Mouse (Mus musculus): ENCODE measurements around the gene Rrp9.

- no peak for TF ChIP-seq EP300 (IDR thresholded peaks at IDR 0.05; ENCODE audit: low read length)
- TF ChIP-seq ETS1 (conservative IDR thresholded peaks at IDR 0.05; ENCODE audit: low read depth, low read length): no peak
- no peak for TF ChIP-seq SIN3A (IDR thresholded peaks at IDR 0.05; ENCODE audit: low read length)
- TF ChIP-seq ZKSCAN1 (IDR thresholded peaks at IDR 0.05; ENCODE audit: borderline replicate concordance, low read depth, low read length): no peak
- TF ChIP-seq MEF2A (IDR thresholded peaks at IDR 0.05; ENCODE audit: borderline replicate concordance, low read depth, low read length): no peak
- no peak for TF ChIP-seq MXI1 (IDR thresholded peaks at IDR 0.05; ENCODE audit: low read depth, low read length)
- no peak for TF ChIP-seq MAX (IDR thresholded peaks at IDR 0.05; ENCODE audit: low read length)
- TF ChIP-seq POLR2A (IDR thresholded peaks at IDR 0.05; ENCODE audit: low read depth, low read length): no peak
- no peak for TF ChIP-seq MAFK (IDR thresholded peaks at IDR 0.05; ENCODE audit: insufficient replicate concordance, low read length)
These were observed 19.2 kb upstream of the Rrp9 start for GRCm38 (mm10) chr9:106456325-106457162.

Data from CH12.LX (cell line).